Mouse (Mus musculus) frontal cortex, postnatal 14 days (tissue): ENCODE data around the gene Vps33b.

ENCODE experiments used
- DNase-seq, 2 experiments: peaks; one replicate each; pipeline ENCODE4 v3.0.0; 2022; ENCODE audit warnings: low spot score in 2 of 2

The Vps33b gene

GRCm38 (mm10) chr7:80268897-80269750 lies at the start of gene Vps33b:
TSS of gene Vps33b (plus strand) at chr7:80269649.
- peak; percentile 91 to 95 for DNase-seq

GRCm38 (mm10) chr7:80220237-80220797 lies 49.1 kb upstream of the Vps33b start:
- no peak for DNase-seq

DNA sequence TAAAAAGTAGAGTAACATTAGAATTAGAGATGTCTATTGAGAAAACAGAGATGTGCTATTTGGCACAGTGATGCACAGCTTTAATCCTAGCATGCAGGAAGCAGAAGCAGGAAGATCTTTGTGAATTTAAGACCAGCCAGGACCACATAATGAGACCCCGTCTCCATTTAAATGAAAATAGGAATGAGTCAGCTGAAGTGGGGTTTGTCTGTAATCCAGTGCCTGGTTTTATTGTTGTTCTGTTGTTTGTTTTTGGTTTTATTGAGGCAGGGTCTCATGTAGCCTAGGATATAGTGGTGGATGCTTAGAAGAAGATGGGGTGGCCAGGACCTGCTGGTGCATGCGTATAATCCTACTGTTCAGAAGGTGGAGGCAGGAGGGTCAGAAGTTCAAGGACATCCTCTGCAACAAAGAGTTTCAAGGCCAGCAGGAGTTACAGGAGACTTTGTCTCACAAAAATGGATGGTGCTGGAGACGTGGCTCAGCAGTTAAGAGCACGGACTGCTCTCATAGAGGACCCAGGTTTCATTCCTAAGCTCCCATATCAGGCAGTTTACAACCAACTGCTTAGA lies 48.2 kb upstream of the Vps33b start:
- no peak for DNase-seq

DNA sequence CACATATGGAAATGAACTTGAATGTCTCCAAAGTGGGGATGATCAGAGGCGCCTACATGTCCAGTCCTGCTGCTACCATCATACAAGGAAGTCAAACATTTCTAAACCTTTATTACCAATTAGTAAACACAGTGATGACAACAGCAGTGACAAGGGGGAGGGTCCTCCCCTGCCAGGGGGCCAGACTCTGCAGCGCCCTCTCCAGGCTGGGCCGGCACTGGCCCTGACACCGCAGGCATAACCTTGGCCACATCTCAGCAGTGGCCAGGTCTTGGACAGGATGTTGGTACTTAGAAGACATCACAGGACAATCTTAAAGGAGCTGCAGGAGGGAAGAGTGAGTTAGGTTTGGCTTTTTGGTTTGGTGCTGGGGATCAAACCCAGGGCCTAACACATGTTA lies 42.4 kb upstream of the Vps33b start:
- no peak for DNase-seq

DNA sequence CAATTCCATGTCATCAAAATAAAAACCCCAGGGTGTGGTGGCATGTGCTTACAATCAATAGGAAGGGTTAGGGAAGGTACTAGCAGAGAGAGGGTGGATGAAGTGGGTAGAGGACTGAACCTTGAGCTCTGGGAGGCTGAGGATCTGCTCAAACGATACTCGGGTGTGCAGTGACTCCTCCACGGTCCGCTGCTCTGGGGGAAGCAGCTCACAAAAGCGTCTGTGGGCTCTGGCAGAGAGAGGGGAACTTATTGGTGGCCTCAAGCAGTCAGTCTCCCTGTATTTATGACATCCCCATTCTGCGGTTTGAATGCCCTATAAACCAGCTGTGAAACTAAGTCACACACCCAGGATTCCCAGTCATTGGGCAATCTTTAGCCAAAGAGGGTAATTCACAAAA lies 39.3 kb upstream of the Vps33b start:
- DNase-seq = no peak

- no peak for DNase-seq
These were observed 37.4 kb upstream of the Vps33b start for GRCm38 (mm10) chr7:80231971-80232488.

DNA sequence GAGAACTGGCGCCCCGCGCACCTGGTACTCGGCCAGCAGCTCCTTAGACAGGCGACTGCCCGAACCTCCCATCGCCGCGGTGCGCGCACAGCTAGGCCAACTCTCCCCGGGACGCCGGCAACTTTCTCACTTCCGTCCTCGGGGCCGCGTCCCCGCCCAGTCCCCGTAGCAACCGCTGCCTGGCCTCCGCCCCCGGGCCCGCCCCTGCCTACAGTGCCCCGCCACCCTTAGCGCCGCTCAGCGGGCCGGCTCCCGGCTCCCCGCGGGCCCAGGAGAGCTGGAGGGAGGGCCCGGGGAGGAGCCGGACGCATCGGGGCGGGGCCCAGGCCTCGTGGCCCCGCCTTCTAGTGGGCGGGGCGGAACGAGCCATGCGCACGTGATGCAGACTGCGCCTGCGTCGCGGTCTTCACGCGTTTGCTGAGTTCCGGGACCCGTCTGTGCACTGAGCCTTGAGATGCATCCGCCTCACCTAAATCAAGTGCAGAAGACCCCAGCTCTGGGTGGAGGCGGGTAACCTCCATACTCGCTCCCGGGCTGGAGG lies 36.9 kb upstream of the Vps33b start, which contains the start of the genes Cib1 and Gdpgp1:
Gene Cib1 (minus strand): TSS at position 325 of the 541 bp plus-strand sequence.
Gene Gdpgp1 (plus strand): TSS at position 377 of the 541 bp plus-strand sequence.
- DNase-seq = peak; percentile 88 to 93

- DNase-seq = no peak
These were observed 35.6 kb upstream of the Vps33b start for GRCm38 (mm10) chr7:80233799-80234198.

DNA sequence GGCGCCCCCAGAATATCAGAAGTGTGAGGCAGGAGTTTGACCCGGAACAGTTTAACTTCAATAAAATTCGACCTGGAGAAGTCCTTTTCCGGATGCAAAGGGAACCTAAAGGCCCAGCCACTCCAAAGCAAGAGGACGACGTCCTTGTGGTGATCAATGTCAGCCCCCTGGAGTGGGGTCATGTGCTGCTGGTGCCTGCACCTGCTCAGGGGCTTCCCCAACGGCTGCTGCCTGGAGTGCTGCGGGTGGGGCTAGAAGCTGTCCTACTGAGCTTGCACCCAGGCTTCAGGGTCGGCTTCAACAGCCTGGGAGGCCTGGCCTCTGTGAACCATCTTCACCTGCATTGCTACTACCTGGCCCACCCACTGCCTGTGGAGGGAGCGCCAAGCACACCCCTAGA lies 30.9 kb upstream of the Vps33b start:
- no peak for DNase-seq

GRCm38 (mm10) chr7:80241661-80242060 lies 27.8 kb upstream of the Vps33b start:
- no peak for DNase-seq

- no peak for DNase-seq
These were observed 24.6 kb upstream of the Vps33b start for GRCm38 (mm10) chr7:80244851-80245250.

- DNase-seq = peak; percentile 92 to 94
These were observed 23.2 kb upstream of the Vps33b start, which contains the start of gene Ttll13 for GRCm38 (mm10) chr7:80246148-80246721. TSS of gene Ttll13 (plus strand) at chr7:80246376.

GRCm38 (mm10) chr7:80246859-80247258 lies 22.6 kb upstream of the Vps33b start:
- no peak for DNase-seq

- no peak for DNase-seq
These were observed 17.0 kb upstream of the Vps33b start for GRCm38 (mm10) chr7:80252437-80252836.

DNA sequence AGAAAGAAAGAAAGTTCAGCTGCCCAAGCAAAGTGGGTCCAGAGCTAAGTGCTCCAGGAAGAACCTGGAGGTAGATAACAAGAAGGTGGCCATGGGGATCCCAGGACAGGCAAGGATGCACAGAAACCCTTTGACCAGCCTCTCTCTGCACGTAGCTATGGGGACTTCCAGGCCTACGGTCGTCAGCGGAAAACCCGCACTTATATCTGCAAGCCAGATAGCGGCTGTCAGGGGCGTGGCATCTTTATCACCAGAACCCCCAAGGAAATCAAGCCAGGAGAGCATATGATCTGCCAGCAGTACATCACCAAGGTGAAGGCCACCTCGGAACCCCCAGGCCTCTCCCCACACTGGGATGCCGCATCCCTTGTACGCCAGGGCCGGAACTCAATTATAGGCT lies 16.6 kb upstream of the Vps33b start:
- DNase-seq = no peak

GRCm38 (mm10) chr7:80255981-80256380 lies 13.5 kb upstream of the Vps33b start:
- no peak for DNase-seq

GRCm38 (mm10) chr7:80257706-80258105 lies 11.7 kb upstream of the Vps33b start:
- no peak for DNase-seq

GRCm38 (mm10) chr7:80260625-80261371 lies 8.7 kb upstream of the Vps33b start, which contains the start of gene Ngrn:
TSS of gene Ngrn (plus strand) at chr7:80261215.
- DNase-seq = peak; percentile 62 to 71

DNA sequence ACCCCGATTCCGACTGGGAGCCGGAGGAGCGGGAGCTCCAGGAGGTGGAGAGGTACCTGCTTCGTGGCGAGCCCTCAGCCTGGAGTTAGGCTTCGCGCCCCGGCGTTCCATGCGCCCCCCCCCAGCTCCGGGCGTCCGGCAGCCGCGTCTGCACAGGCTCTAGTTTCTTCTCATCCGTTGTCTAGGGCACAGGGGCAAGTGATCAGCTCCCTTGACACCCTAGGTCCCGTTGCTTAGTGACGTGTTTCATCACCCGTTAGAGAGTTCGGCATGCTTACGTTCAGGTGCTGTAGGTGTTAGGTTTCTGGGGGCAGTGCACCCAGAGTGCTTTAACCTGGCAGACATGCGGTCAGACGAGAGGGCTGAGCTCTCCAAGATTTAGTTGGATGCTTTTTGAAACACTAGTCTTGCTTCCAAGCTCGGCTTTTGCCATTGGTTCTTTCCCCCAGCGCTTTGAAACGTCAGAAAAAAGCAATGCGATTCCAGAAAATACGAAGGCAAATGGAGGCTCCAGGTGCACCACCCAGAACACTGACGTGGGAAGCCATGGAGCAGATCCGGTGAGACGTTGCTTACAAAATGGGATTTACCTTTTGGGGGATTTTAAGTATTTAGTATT lies 8.0 kb upstream of the Vps33b start:
- DNase-seq = peak in 1 of 2 experiments; percentile 7

DNA sequence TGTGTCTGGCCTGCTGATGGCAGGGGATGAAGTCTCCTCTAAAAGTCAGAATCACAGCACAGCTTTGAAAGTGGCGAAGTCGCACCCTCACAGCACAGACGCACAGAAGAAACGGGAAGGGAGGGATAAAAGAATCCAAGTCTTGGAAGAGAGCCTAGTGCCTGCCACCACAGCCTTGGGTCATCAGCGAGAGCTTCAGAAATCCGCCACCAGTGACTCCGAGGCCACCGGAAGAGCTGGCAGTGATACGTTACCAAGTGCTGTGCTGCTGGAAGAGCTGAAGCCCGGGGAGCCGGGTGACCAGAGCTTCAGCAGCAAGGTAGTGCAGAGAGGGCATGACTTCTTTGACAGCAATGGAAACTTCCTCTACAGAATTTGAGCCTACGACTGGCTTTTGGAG lies 4.8 kb upstream of the Vps33b start:
- no peak for DNase-seq

GRCm38 (mm10) chr7:80267764-80268163 lies 1.7 kb upstream of the Vps33b start:
- no peak for DNase-seq
